Mouse (Mus musculus) hindbrain, embryonic 11.5 days (tissue): ENCODE measurements around the gene Plcxd3. TPM values are rescaled to one million over a fixed set of nuclear protein-coding genes. Genes with fewer than 3 reads are reported as not detected.
A peak's percentile ranks its signal among the peaks of the same experiment; 100 is the strongest.

Source experiments
- ATAC-seq: fragments of 200-750 bp; cut with Nextera tagmentation; 2 replicates; pipeline ENCODE4 v1.8.0; 2017; ENCODE audit warnings: mild to moderate bottlenecking, moderate TSS enrichment, moderate library complexity; ENCODE audit not compliant: low FRiP score
- DNase-seq: peaks from one replicate; pipeline ENCODE4 v3.0.0-alpha.2; 2015; ENCODE audit warnings: low spot score
- H3K27ac ChIP-seq: fragments of 300-500 bp; sonication (generic); 2 replicates; pipeline ENCODE4 v1.5.1; 2014; ENCODE audit warnings: mild to moderate bottlenecking, low read depth, low read length
- H3K27me3 ChIP-seq: fragments of 300-500 bp; sonication (generic); 2 replicates; pipeline ENCODE4 v1.6.1; 2014; ENCODE audit warnings: mild to moderate bottlenecking, low read length, moderate library complexity, mixed read lengths; ENCODE audit not compliant: control insufficient read depth, insufficient read depth
- H3K36me3 ChIP-seq: fragments of 300-500 bp; sonication (generic); 2 replicates; pipeline ENCODE4 v1.6.1; 2014; ENCODE audit warnings: mild to moderate bottlenecking, low read length, moderate library complexity, mixed read lengths; ENCODE audit not compliant: control insufficient read depth, insufficient read depth
- H3K4me1 ChIP-seq: fragments of 300-500 bp; sonication (generic); replicated peaks from 2 replicates; pipeline ENCODE4 v1.6.1; 2014; ENCODE audit warnings: low read length, mixed read lengths; ENCODE audit not compliant: control insufficient read depth, insufficient read depth
- H3K4me2 ChIP-seq: fragments of 300-500 bp; sonication (generic); replicated peaks from 2 replicates; pipeline ENCODE4 v1.6.1; 2014; ENCODE audit warnings: mild to moderate bottlenecking, low read depth, low read length
- H3K4me3 ChIP-seq: fragments of 300-500 bp; sonication (generic); 2 replicates; pipeline ENCODE4 v1.5.1; 2014; ENCODE audit warnings: low read depth, low read length
- H3K9ac ChIP-seq: fragments of 300-500 bp; sonication (generic); 2 replicates; pipeline ENCODE4 v1.6.1; 2014; ENCODE audit warnings: low read depth, low read length
- H3K9me3 ChIP-seq: fragments of 300-500 bp; sonication (generic); 2 replicates; pipeline ENCODE4 v1.6.1; 2016; ENCODE audit warnings: low read length; ENCODE audit not compliant: control insufficient read depth
- WGBS: fragments of 180-500 bp; shearing (Covaris S2); extraction: QIAGEN DNeasy Blood & Tissue Kit; methylation state at CpG from one replicate; pipeline ENCODE4 v1.1.7; 2014; 5-methylcytosine and 5-hydroxymethylcytosine counted together
- polyA plus RNA-seq: library from polyadenylated mRNA; unstranded; fragments of >200 nt; fragmentation: Nextera tagmentation; extraction: Ambion mirVana; gene quantifications from 2 replicates; pipeline ENCODE4 v1.2.1, GENCODE M21; 2014

Plcxd3 gene
- polyA plus RNA-seq, 1 experiment from 2014 or later, result 15.9 TPM

GRCm38 (mm10) chr15:4375031-4375422, 264 bp upstream of the Plcxd3 start:
- Histone ChIP-seq H3K36me3 (no peaks in the 10 kb centered on the region), H3K27me3 (no peaks in the 10 kb centered on the region), H3K9ac (peak overlapping the region; percentile 68; the same call in 1 of the 2 replicates), H3K4me2 (peak overlapping the region; percentile 86), H3K9me3 (no peaks in the 10 kb centered on the region), H3K27ac (no peak overlapping the region), H3K4me1 (no peaks in the 10 kb centered on the region; the same call in 1 of the 2 replicates), H3K4me3 (peak overlapping the region; percentile 52)
- ATAC-seq (peak; percentile 8; the same call in 1 of the 2 replicates), DNase-seq (no peak)
- WGBS, result 26% methylated on average over 6 of the region's 6 CpGs

GRCm38 (mm10) chr15:4376221-4376631, 935 bp downstream of the Plcxd3 start:
- H3K27ac ChIP-seq, result no peak overlapping the region
- ATAC-seq, result peak; percentile 26

GRCm38 (mm10) chr15:4378766-4379165, 3.5 kb downstream of the Plcxd3 start:
- H3K4me2 ChIP-seq, result no peak overlapping the region
- H3K9me3 ChIP-seq, result no peaks in the 10 kb centered on the region
- no peak for ATAC-seq
- WGBS, result 78% methylated on average over 5 of the region's 5 CpGs
- H3K9ac ChIP-seq, result no peak overlapping the region
- H3K27me3 ChIP-seq, result no peaks in the 10 kb centered on the region
- H3K4me1 ChIP-seq, result no peaks in the 10 kb centered on the region; the same call in 1 of the 2 replicates
- H3K27ac ChIP-seq, result no peak overlapping the region
- H3K36me3 ChIP-seq, result no peaks in the 10 kb centered on the region
- DNase-seq, result no peak
- H3K4me3 ChIP-seq, result no peak overlapping the region

More at GRCm38 (mm10) chr15:4376221-4376631, 935 bp downstream of the Plcxd3 start:
- 12% methylated on average over 8 of the region's 8 CpGs for WGBS
- Histone ChIP-seq H3K9ac (peak overlapping the region; percentile 68; the same call in 1 of the 2 replicates), H3K36me3 (no peaks in the 10 kb centered on the region), H3K4me1 (no peaks in the 10 kb centered on the region; the same call in 1 of the 2 replicates), H3K4me3 (peak overlapping the region; percentile 52), H3K9me3 (no peaks in the 10 kb centered on the region), H3K4me2 (peak overlapping the region; percentile 86), H3K27me3 (no peaks in the 10 kb centered on the region)
- DNase-seq, result peak; percentile 46

DNA sequence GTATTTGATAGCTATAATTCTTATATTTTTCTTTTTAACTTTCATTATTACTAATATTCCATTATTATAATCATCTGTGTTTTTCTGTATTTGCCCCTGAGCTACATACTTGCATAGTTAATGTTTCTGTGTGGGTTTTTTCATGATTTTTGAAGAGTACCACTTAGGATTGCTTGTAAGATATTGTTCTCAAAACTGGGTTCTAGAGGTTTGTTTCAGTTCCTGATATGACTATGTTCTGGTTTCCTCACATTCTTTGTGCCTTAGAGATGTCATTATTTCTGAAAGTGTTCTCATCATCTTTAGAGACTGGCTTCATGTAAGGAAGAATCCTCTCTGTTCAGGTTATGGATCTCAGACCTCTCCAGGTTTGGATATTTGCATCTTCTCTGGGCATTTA, 12.5 kb downstream of the Plcxd3 start:
- Histone ChIP-seq H3K27me3 (no peaks in the 10 kb centered on the region), H3K36me3 (no peaks in the 10 kb centered on the region)

GRCm38 (mm10) chr15:4400096-4400495, 24.8 kb downstream of the Plcxd3 start:
- Histone ChIP-seq H3K4me1 (no peaks in the 10 kb centered on the region), H3K9me3 (no peaks in the 10 kb centered on the region), H3K27ac (no peak overlapping the region), H3K4me2 (no peak overlapping the region), H3K9ac (no peak overlapping the region), H3K27me3 (no peaks in the 10 kb centered on the region), H3K36me3 (no peaks in the 10 kb centered on the region), H3K4me3 (no peak overlapping the region)
- DNase-seq, result no peak
- 42% methylated on average over 4 of the region's 4 CpGs for WGBS
- peak; percentile 25; the same call in 1 of the 2 replicates for ATAC-seq

More for the DNA sequence above, 12.5 kb downstream of the Plcxd3 start:
- ATAC-seq (no peak), DNase-seq (no peak)
- no peaks in the 10 kb centered on the region for H3K4me1 ChIP-seq
- H3K9me3 ChIP-seq, result no peaks in the 10 kb centered on the region
- no peak overlapping the region for H3K4me3 ChIP-seq
- no peak overlapping the region for H3K27ac ChIP-seq
- no peak overlapping the region for H3K4me2 ChIP-seq
- H3K9ac ChIP-seq, result no peak overlapping the region

GRCm38 (mm10) chr15:4411333-4411732, 36.0 kb downstream of the Plcxd3 start:
- H3K4me3 ChIP-seq, result no peak overlapping the region
- H3K9ac ChIP-seq, result no peak overlapping the region
- DNase-seq, result peak; percentile 1
- no peaks in the 10 kb centered on the region for H3K27me3 ChIP-seq
- no peaks in the 10 kb centered on the region for H3K36me3 ChIP-seq
- no peak overlapping the region for H3K27ac ChIP-seq
- no peaks in the 10 kb centered on the region for H3K9me3 ChIP-seq
- WGBS, result 87% methylated on average over 2 of the region's 2 CpGs
- ATAC-seq, result no peak
- no peak overlapping the region for H3K4me2 ChIP-seq
- no peaks in the 10 kb centered on the region for H3K4me1 ChIP-seq

DNA sequence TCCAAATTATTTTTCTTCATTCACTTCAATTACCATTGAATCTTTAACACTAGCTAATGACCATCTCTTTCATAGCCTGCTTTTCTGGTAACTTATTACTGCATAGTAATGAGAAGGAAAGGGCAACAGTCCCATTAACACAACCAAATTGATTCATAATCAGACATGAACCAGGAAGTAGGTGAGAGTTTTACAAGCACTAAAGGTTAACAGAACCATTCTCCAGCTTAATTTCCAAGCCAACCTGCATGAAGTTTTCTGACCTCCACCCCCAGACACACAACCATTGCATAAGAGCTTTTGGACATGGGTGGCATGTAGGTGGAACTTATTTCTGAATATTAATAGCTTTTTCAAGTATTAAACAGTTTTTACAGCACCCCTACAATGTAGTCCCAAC, 64.8 kb downstream of the Plcxd3 start:
- Histone ChIP-seq H3K4me2 (no peak overlapping the region), H3K27ac (no peak overlapping the region), H3K4me1 (no peaks in the 10 kb centered on the region), H3K9me3 (no peaks in the 10 kb centered on the region), H3K4me3 (no peak overlapping the region), H3K9ac (no peak overlapping the region), H3K27me3 (no peaks in the 10 kb centered on the region), H3K36me3 (no peaks in the 10 kb centered on the region)
- DNase-seq (no peak), ATAC-seq (no peak)

- WGBS, result 87% methylated on average over 3 of the region's 3 CpGs
- no peaks in the 10 kb centered on the region for H3K4me1 ChIP-seq
- DNase-seq, result no peak
These were observed 120.9 kb downstream of the Plcxd3 start for GRCm38 (mm10) chr15:4496182-4496581.

DNA sequence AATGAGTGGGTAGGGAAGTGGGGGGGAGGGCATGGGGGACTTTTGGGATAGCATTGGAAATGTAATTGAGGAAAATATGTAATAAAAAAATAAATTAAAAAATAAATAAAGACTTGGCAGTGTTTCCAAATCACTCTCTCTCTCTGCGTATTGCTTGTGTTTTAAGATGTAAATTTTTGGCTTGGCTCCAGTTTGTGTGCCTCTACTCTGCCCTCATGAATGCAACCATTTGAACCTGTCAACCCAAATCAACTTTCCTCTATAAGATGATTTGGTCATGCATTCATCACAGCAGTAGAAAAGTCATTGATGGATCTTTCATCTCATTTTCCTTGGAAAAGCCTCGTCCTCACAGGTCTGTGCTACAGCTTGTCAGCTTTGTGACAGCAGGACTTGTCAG, 121.7 kb downstream of the Plcxd3 start:
- no peaks in the 10 kb centered on the region for H3K27me3 ChIP-seq

More at GRCm38 (mm10) chr15:4496182-4496581, 120.9 kb downstream of the Plcxd3 start:
- Histone ChIP-seq H3K4me2 (no peak overlapping the region), H3K36me3 (no peaks in the 10 kb centered on the region), H3K27me3 (no peaks in the 10 kb centered on the region), H3K4me3 (no peak overlapping the region), H3K9me3 (no peaks in the 10 kb centered on the region), H3K27ac (no peak overlapping the region), H3K9ac (no peak overlapping the region)
- no peak for ATAC-seq

More for the DNA sequence above, 121.7 kb downstream of the Plcxd3 start:
- H3K9me3 ChIP-seq, result no peaks in the 10 kb centered on the region
- DNase-seq, result no peak
- WGBS, result 79% methylated on average over 2 of the region's 2 CpGs
- no peak overlapping the region for H3K4me3 ChIP-seq
- H3K27ac ChIP-seq, result no peak overlapping the region
- no peak overlapping the region for H3K4me2 ChIP-seq
- no peak overlapping the region for H3K9ac ChIP-seq
- H3K4me1 ChIP-seq, result no peaks in the 10 kb centered on the region
- ATAC-seq, result no peak
- H3K36me3 ChIP-seq, result no peaks in the 10 kb centered on the region
